Mouse (Mus musculus): ENCODE measurements around the gene Gipc3. TPM values are rescaled to one million over a fixed set of nuclear protein-coding genes. Genes with fewer than 3 reads are reported as not detected.
A peak's percentile ranks its signal among the peaks of the same experiment; 100 is the strongest.

The Gipc3 gene
- total and polyA plus RNA-seq, 2 experiments from 2014 or later, result not detected

DNA sequence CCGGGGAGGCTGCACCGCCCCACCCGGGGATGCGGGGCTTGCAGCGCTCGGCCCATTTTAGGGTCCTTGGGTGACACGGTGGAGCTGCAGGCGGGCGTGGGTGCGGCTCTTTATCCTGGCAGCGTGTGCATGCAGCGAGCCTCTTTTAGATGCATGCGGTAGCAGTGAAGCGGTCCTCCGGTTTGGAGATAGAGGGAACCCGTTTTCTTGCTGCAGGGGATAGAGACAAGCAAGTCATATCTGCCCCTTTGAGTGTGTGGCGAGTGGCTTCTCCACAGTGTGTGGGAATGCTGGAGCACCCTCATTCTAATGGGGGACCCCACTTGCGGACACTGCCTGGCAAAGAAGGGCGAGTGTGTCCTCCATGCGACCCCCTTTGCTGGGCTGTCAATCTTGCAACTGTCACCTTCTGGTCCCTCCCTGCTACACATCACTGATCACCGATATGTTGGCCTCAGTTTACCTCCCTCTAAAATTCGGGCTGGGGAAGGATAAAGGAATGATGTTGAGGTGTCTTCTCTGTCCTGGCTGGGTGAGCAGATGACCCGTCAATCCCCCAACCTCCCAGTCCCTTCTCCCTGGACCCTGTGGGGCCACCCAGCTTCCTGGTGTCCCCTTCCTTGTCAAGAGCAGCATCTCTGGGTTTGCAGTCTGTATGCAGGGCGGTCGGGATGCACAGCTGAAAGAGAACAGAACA lies 49.6 kb downstream of the Gipc3 start:
- no peaks in the 10 kb centered on the region for H3K27me3 ChIP-seq (ENCODE audit: insufficient read depth, low read length)
- no peak for ATAC-seq
- peak overlapping the region; percentile 75 for H3K4me2 ChIP-seq (ENCODE audit: low read depth)

DNA sequence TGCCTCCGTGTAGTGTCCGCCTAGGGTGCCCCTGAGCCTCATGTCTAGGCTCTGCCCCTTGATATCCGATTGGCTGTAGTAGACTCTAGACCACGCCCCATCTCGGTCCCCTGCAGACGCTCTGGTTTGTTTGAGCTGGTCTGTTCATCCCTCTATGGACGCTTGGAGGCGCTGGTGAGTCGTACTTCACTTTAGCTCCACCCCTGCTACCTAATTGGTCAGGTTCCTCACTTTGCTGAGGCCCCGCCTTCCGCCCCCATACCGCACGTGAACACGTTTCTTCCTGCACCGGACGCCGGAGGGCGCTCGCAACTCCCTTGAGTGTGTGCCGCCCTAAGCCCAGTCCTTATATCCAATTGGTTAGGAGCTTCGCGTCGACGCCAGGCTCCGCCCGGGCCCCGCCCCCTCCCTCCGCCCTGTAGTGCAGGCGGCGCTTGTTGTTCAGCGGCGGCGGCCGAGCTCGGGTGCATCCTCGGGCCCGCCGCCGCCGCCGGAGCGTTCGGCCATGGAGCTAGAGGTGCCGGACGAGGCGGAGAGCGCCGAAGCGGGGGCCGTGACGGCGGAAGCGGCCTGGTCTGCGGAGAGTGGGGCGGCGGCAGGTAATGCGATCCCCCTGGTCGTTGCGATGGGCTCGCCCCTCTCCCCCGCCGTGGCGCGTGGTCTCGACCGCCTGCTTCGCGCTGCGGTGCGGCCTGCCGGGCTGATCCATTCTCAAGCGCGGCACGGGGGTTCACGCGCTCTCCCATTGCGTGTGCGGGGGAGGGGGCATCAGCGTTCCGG lies 50.3 kb downstream of the Gipc3 start, which contains the start of gene Pip5k1c:
TSS of gene Pip5k1c (plus strand) at position 410 of the 780 bp plus-strand sequence.
- peak within 1 kb of the TSS; percentile 75 for H3K4me2 ChIP-seq (ENCODE audit: low read depth)
- peak; percentile 90 for TF ChIP-seq CTCF (IDR thresholded peaks at IDR 0.05; ENCODE audit: low read depth)
- H3K27ac ChIP-seq (ENCODE audit: low read depth, low read length), result peak within 1 kb of the TSS; percentile 88
- peak; percentile 96 for ATAC-seq
- peak; percentile 100 for DNase-seq
- H3K27me3 ChIP-seq (ENCODE audit: insufficient read depth, low read length), result no peaks in the 10 kb centered on the region
- H3K36me3 ChIP-seq (ENCODE audit: insufficient read depth), result no peaks in the 10 kb centered on the region
- H3K4me1 ChIP-seq (ENCODE audit: insufficient read depth), result peaks cover 10% of the 10 kb centered on the region
- 2% methylated on average over 75 of the region's 80 CpGs for WGBS
- H3K9ac ChIP-seq, result peak within 1 kb of the TSS; percentile 85
- no peaks in the 10 kb centered on the region for H3K9me3 ChIP-seq (ENCODE audit: low read length)
- peak within 1 kb of the TSS; percentile 68 for H3K4me3 ChIP-seq (ENCODE audit: low read depth, low read length)

More for the DNA sequence above, 49.6 kb downstream of the Gipc3 start:
- peak; percentile 10 for TF ChIP-seq CTCF (IDR thresholded peaks at IDR 0.05; ENCODE audit: low read depth)
- peaks cover 10% of the 10 kb centered on the region for H3K4me1 ChIP-seq (ENCODE audit: insufficient read depth)
- WGBS, result 2% methylated on average over 25 of the region's 25 CpGs
- H3K36me3 ChIP-seq (ENCODE audit: insufficient read depth), result no peaks in the 10 kb centered on the region
- no peaks in the 10 kb centered on the region for H3K9me3 ChIP-seq (ENCODE audit: low read length)
- no peak for DNase-seq
- peak overlapping the region; percentile 88 for H3K27ac ChIP-seq (ENCODE audit: low read depth, low read length)
- H3K9ac ChIP-seq, result peak overlapping the region; percentile 85
- peak overlapping the region; percentile 68 for H3K4me3 ChIP-seq (ENCODE audit: low read depth, low read length)

DNA sequence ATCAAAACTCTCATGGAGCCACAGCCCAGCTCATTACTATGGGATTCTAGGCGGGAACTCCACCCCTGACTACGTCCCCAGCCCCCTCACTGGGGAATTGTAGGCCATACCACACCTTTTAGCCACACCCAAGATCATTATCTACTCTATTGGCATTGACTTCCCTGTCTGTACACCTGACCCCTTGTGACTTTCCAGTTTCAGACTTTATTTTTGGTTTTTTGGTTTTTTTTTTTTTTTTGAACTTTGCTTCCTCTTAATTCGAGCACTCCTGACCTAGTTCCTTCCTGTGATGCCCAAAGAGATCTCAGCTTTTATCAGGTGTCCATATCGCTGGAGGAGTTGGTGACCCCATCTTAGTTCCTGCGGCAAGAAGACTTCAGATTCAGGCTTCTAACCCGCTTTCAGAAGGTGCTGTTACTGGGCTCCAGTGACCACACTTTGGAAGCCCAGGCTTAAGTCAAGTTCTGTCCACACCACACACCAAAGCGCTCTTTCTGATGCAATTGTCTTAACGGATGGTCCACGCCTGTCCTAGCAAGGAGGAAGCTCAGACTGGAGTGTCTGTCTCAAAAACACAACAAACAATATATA lies 51.5 kb downstream of the Gipc3 start, which contains the start of gene Tjp3:
TSS of gene Tjp3 (minus strand) at position 71 of the 594 bp plus-strand sequence.
- Histone ChIP-seq H3K9me3 (ENCODE audit: low read length) (no peaks in the 10 kb centered on the region), H3K27me3 (ENCODE audit: insufficient read depth, low read length) (no peaks in the 10 kb centered on the region), H3K4me2 (ENCODE audit: low read depth) (no peak within 1 kb of the TSS), H3K9ac (no peak within 1 kb of the TSS), H3K4me1 (ENCODE audit: insufficient read depth) (peaks cover 10% of the 10 kb centered on the region), H3K4me3 (ENCODE audit: low read depth, low read length) (no peak within 1 kb of the TSS), H3K27ac (ENCODE audit: low read depth, low read length) (no peak within 1 kb of the TSS), H3K36me3 (ENCODE audit: insufficient read depth) (no peaks in the 10 kb centered on the region)
- ATAC-seq (no peak), DNase-seq (no peak)
- TF ChIP-seq CTCF (IDR thresholded peaks at IDR 0.05; ENCODE audit: low read depth), result no peak
- WGBS, result 75% methylated on average over 9 of the region's 9 CpGs

DNA sequence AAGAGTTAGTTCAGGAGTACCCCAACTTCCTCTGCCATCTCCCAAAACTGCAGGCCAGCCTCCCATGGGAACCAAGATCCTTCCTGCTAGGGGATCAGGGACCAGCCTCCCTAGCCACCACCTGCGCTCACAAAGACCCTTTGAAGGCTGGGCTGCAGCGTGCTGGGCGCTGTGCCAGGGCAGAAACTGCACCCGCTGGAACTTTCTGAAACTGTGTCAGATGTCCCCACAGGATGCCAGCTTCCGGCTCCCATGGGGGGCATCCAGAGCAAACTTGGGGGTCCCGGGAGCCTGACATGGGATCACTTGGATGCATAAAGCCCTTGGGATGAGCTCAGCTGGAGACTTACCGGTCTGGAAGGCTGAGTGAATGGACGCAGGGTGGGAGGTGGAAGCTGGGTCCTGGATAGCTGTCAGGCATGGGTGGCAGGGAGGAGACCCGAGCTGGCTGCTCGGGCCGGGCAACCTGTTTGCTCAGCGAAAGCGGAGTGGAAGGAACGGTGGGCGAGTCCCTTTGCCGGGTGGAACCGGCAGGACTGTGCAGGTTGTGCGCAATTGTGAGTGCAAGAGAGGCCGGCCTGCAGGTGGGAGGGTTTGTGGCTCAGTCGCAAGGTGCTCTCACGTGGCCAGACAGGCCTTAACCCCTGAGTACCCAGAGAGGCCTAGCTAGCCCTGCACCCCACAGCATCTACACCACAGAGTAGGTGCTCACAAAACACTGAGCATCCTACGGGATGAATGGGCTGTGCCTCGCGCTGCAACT lies 52.2 kb downstream of the Gipc3 start:
- Histone ChIP-seq H3K9me3 (ENCODE audit: low read length) (no peaks in the 10 kb centered on the region), H3K4me1 (ENCODE audit: insufficient read depth) (peaks cover 10% of the 10 kb centered on the region), H3K4me3 (ENCODE audit: low read depth, low read length) (no peak overlapping the region), H3K36me3 (ENCODE audit: insufficient read depth) (no peaks in the 10 kb centered on the region), H3K4me2 (ENCODE audit: low read depth) (no peak overlapping the region), H3K9ac (no peak overlapping the region), H3K27ac (ENCODE audit: low read depth, low read length) (no peak overlapping the region), H3K27me3 (ENCODE audit: insufficient read depth, low read length) (no peaks in the 10 kb centered on the region)
- ATAC-seq (no peak), DNase-seq (no peak)
- no peak for TF ChIP-seq CTCF (IDR thresholded peaks at IDR 0.05; ENCODE audit: low read depth)
- WGBS, result 12% methylated on average over 24 of the region's 24 CpGs

DNA sequence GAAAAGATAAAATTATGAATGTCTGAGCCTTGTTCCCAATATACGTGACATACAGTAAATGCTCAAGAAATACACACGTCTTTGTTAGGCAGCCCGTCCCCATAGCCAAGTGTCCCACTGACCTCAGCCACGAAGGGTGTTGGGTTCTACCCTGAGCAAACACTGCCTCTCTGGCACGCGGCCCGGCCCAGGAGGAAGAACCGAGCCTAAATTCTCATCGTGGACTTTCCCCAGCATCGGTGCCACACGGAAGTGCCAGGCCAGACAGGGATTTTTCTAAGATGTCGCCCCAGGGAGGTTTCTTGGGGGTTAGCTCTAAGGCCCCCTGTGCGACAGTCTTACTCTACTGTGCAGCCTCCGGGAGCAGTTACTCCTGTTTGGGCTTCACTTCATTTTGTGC lies 53.3 kb downstream of the Gipc3 start:
- Histone ChIP-seq H3K9ac (no peak overlapping the region), H3K27ac (ENCODE audit: low read depth, low read length) (no peak overlapping the region), H3K4me3 (ENCODE audit: low read depth, low read length) (no peak overlapping the region), H3K9me3 (ENCODE audit: low read length) (no peaks in the 10 kb centered on the region), H3K4me2 (ENCODE audit: low read depth) (no peak overlapping the region), H3K27me3 (ENCODE audit: insufficient read depth, low read length) (no peaks in the 10 kb centered on the region), H3K36me3 (ENCODE audit: insufficient read depth) (no peaks in the 10 kb centered on the region), H3K4me1 (ENCODE audit: insufficient read depth) (peaks cover 9% of the 10 kb centered on the region)
- TF ChIP-seq CTCF (IDR thresholded peaks at IDR 0.05; ENCODE audit: low read depth), result no peak
- no peak for ATAC-seq
- 58% methylated on average over 14 of the region's 14 CpGs for WGBS
- no peak for DNase-seq

DNA sequence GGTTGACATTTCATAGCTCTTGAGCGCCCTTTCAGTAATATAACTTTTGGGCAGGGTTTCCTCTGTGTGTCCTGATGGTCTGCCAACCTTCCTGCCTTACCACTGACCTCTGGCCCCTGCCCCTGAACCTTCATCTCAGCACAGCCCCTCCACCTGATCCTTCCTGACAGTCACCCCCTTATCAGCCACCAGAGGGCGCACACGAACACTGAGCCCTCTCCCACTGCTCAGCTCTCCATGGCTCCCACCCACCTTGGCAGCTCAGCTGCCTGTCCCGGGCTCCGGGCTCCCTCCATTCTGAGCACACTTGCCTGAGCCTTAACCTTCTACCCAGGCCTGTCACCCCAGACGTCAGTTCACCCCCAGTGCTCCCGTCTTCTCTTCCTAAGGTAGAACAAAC lies 53.8 kb downstream of the Gipc3 start:
- peak; percentile 94 for TF ChIP-seq CTCF (IDR thresholded peaks at IDR 0.05; ENCODE audit: low read depth)
- no peak overlapping the region; the same call in 1 of the 2 replicates for H3K4me2 ChIP-seq (ENCODE audit: low read depth)
- WGBS, result 0% methylated on average over 7 of the region's 7 CpGs
- no peak overlapping the region for H3K9ac ChIP-seq
- H3K4me1 ChIP-seq (ENCODE audit: insufficient read depth), result peaks cover 4% of the 10 kb centered on the region; the same call in 1 of the 2 replicates
- ATAC-seq (no peak), DNase-seq (peak; percentile 81)
- H3K4me3 ChIP-seq (ENCODE audit: low read depth, low read length), result no peak overlapping the region
- H3K9me3 ChIP-seq (ENCODE audit: low read length), result no peaks in the 10 kb centered on the region
- H3K27ac ChIP-seq (ENCODE audit: low read depth, low read length), result no peak overlapping the region
- H3K27me3 ChIP-seq (ENCODE audit: insufficient read depth, low read length), result no peaks in the 10 kb centered on the region
- no peaks in the 10 kb centered on the region for H3K36me3 ChIP-seq (ENCODE audit: insufficient read depth)

Data from forebrain, postnatal 0 days (tissue).